Mouse (Mus musculus) left cerebral cortex, postnatal 14 days (tissue): ENCODE data around the gene Alad. TPM values are rescaled to one million over a fixed set of nuclear protein-coding genes. Genes with fewer than 3 reads are reported as not detected.

Experiments used
- DNase-seq, 2 experiments: peaks; one replicate each; pipeline ENCODE4 v3.0.0; 2021 to 2022; ENCODE audit warnings: low spot score in 2 of 2, mixed read lengths in 1 of 2
- intact Hi-C: fragments of 180-260 bp; cut with DNase I; formaldehyde crosslinking; loops from one replicate; pipeline ENCODE4 v1.15.1; 2025
- total RNA-seq, 2 experiments: library from RNA; stranded (reverse); gene quantifications; 2 replicates each; pipeline ENCODE4 v1.2.3; 2021

The Alad gene
- total RNA-seq, 2 experiments from 2014 or later: 22.2 to 25.4 TPM

DNA sequence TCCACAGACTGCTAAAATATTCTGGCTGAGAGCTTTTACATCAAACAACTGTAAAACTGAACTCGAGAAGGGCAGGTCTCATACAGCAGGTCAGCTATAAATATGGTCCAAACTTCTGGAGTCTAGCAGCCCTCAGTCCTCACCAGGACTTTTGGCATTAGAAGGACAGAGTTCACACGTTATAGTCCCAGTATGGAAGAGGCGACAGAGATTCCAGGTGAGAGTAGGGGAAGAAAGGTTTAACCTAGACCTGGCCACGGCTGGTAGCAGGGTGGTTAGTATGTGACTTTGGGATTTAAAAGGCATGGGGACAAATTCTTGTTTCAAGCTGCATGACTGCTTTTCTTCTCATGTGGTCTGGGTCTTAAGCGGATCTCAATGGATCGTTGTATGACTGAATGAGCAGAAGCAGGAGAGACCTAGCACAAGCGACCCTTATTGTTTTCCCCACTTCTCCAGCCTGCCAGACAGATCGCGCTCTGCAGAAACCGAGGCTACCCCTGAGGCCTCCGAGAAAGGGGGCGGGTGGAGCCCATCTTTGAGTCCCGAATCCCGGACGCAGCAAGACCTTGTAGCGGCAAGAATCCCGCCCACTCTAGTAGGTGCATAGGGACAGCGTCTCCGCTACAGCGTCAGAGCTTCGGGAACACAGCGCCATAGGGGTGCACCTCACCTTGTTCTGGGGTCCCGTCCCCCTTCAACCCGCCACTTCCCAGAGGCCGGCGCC lies 433 bp downstream of the Alad start:
- DNase-seq: peak in 1 of 2 experiments; percentile 39
- intact Hi-C loops: no loop called here

DNA sequence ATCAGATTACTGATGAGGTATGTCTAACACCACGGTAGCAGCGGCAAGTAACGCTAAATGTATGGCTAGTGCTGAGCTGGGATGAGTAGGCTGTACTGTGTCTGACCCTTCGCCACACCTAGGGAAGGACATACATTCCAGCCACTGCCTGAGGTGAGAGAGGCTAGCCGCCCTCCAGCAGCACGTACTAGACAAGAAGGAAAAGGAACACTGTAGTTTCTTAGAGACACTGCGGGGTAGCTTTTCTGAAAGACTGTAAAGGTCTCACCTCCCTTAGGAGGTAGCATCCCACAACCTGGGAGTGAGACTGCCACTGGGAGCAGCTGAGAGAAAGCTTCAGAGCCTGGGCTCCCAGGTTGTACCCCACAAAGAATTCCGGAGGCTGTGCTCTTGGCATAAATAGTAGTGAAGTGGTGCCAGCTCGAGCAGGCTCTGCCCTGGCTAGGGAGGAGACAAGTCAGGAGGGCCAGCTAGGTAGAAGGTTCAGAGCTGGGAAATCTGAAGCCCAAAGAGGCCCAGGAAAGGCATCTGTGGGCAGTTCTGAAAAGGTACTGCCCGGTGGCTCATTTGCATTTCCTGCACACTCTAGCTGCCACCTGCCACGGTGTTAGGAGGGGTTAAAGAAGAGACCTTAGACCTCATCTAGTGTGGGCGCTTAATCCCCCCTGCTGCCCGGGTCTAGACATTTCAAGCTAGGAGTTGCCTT lies 1.1 kb downstream of the Alad start:
- intact Hi-C loops: no loop called here
- DNase-seq: no peak

DNA sequence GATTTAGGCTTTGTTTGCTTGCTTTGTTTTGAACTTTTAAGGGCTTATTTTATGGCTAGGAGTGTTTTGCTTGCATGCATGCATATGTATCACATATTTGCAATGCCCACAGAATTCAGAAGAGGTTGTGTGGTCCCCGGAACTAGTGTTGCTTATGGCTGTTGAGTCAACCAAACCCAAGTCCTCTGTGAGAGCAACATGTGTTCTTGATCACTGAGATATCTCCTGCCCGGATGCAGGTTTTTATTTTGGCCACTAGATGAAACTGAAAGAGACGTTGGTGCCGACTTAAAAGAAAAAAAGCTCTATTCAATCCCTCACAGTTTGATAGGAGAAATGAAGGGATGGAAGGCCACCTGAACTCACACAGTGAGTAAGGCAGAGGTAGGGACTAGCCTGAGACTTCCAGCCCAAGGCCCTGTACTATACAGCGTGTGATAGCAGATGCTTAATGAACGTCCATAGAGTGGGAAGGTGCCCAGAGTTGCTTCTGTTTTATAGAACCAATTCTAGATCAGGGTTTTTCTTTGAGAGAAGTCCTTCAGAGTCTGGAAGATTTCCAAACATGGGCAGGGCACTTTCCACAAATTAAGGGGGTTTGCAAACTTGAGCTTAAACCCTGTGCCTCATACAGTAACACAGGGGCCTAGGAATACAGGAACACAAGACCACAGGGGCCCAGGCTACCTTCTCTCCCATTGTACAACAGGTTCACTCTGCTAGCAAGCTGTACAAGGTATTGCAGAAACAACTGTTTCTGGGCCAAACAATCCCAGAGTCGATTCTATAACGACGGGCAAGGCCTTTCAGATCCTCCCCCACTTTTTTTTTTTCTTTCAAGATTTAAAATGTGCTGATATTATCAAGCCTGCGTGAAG lies 1.9 kb downstream of the Alad start:
- intact Hi-C loops: no loop called here
- DNase-seq: no peak

DNA sequence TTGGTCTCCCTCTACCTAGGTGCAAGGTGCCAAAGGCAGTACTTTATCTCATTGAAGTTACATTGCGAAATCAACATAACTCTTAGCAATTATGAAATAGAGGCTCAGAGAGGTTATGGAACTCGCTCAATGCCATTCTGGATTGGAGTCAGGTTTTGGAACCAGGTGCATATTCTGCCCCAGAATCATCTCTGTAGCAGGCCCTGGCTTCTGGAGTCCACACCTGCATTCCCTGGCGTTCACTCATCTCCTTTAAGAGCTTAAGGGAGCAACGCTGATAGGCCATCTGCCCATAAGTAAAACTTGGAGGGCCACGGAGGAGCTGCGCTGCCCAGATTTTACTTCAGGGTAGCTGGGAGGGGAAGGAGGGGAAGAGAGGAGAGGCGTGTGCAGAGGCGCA lies 2.7 kb downstream of the Alad start:
- intact Hi-C loops: no loop called here
- no peak for DNase-seq

DNA sequence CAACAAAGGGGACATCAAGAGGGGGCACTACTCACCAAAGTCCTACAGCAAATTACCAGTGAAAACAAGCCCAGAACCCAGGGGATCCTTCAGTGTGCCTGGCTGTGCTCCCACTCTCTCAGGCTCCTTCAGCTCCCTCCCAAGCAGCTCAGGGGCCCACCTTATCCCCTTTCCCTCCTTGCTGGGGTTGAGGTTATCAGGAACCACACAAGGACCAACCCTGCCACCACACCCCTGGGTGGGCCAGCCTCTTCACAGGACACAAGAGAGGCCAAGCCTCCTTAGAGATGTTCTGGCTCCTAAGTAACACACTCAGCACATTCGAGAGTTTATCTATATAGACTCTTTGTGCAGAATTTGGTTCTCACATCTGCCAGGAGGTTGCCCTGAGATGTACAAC lies 3.1 kb downstream of the Alad start:
- DNase-seq: no peak
- intact Hi-C loops: no loop called here

DNA sequence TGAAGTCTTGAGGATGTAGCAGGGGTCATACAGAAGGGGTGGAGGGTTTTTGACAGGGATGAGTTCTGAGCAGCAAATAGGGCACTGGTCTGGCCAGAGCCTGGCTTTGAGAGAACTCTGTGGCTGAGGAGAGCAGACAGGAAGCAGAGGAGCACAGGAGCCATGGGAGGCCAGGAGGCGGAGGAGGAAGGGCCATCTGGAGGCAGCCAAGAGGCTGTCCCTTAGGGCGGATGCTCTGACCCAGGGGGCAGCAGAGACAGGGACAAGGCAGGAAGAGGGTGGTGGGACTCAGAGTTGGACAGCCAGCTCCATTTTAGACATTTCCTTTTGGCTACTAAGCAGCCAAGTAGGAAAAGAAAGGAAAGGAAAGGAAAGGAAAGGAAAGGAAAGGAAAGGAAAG lies 3.6 kb downstream of the Alad start:
- intact Hi-C loops: no loop called here
- no peak for DNase-seq

DNA sequence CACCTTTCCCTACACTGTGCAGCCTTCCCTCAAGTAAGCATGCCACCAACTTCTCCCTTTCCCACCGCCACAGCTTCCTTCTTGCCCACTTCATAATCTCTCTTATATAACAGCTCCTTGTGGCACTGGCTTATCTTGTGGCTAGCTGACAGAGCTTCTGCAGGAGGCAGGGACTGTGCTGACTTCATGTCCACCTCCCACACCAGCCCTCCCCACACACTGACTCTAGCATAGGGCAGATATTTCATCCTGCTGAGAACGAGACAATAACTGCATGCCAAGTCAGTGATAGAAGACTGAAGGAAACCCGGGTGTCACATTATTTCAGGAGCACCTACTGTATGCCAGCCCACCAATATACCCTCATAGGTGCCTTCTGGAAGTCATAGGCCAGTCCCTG lies 4.2 kb downstream of the Alad start:
- intact Hi-C loops: no loop called here
- no peak for DNase-seq

DNA sequence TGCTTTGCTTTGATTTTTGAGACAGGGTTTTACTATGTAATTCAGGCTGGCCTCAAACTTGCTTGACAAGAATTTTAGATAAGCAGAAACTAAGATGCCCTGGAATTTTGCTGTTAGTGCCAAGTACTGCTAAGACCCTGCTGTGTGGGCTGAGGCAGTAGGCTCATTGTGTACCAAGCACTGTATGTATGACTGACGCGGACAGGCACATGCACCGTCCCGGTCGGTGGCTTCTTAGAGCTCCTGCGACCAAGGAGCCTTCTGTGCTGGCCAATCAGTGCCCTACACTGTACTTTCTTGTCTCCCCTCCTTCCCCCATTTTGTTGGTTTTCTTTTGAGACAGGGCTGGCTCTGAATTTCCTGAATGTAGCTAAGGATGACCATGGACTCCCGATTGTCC lies 4.7 kb downstream of the Alad start:
- intact Hi-C loops: no loop called here
- DNase-seq: no peak

DNA sequence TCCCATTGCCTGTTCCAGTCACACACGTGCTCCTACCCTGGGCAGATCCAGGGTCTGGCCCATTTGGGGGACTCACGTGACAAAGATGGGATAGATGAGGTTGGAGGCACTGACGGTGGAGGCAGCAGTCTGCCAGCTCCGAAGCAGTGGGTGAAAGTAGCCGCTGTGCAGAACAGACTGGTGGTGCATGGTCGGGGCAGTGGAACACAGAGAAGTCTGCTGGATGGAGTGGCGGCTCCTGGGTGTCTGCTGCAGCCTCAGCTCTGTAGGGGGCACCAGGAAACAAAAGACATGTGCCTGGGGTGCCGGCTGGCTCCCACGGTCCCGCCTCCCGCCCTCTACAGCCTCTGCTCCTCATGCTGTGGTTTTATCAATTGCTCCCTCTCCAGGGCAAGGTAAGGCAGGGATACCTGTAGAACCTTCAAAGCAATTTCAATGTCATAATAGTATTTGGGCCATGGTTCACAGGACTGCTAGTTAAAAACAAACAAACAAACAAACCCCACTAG lies 5.7 kb downstream of the Alad start:
- no peak for DNase-seq
- intact Hi-C loops: no loop called here

DNA sequence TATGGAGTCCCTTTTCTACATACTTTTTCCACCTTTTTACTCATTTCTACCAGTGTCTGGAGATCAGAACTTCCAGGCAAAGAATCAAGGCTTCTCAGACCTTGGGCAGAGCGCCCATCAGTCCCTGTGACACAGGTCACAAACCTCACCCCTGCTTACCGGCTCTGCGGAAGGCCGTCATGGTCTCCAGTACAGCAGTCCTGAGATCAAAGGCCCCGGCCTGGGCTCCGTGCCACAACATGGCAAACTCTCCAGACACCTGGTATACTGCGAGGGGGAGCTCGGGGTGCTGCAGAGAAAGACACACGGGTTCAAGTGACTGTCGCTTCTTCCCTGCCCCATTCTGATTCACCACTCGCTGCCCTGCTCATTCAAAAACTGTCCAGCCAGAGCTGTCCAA lies 9.8 kb downstream of the Alad start:
- intact Hi-C loops: no loop called here
- no peak for DNase-seq

DNA sequence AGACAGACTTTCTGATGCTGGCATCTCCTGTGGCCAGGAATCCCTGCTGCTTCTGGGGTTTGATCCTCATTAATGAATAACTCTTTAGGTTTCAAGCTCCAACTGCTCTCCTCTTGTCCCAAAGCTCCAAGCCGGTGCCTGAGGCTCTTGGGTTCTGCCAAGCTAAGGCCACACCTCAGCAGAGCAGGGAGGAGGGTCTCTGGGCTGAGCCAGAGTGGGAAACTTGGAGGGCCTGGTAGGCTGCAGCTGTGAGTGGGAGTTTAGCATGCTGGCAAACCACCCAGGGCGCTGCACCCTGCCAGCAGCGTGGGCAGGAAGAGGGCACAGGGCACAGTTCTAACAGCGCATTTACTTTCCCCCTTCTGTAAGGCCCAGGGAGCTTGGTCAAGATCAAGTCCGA lies 10.9 kb downstream of the Alad start:
- intact Hi-C loops: no loop called here
- no peak for DNase-seq

DNA sequence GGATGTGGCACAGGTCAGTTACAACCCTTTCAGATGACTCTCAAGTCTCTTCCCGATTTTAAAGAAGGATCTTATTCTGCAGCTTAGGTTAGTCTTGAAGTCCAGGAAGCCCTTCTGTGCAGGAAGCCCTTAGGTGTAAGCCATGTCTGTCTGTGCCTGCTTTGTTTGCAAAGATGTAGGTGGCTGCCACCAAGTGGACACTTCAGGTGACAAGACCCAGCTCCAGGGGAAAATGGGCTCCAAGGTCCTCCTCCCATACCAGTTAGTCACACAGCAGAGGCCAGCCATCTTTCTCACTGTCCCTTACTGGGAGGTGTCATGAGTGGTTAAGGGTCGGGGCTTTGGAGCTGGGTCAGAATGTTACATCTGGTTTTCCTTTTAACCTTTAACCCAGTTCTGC lies 12.9 kb downstream of the Alad start:
- no peak for DNase-seq
- intact Hi-C loops: no loop called here

DNA sequence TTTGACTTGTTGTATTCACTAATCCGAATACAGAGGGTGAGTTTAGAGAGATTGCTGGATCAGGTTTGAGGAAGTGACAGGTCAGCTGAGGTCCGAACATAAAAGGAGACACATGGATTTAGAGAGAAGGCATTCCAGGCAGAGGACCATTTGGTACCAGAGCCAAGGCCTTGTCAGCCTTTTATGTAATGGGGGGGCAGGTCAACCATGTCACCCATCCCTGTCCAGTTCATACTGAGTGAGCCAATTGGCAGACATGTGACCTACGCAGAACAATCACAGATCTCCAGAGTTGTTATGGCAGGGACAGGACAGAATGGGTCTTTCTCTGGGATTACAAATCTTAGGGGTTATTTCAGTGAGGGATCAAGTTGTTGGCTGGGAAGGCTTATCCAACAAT lies 13.7 kb downstream of the Alad start:
- DNase-seq: no peak
- intact Hi-C loops: no loop called here

DNA sequence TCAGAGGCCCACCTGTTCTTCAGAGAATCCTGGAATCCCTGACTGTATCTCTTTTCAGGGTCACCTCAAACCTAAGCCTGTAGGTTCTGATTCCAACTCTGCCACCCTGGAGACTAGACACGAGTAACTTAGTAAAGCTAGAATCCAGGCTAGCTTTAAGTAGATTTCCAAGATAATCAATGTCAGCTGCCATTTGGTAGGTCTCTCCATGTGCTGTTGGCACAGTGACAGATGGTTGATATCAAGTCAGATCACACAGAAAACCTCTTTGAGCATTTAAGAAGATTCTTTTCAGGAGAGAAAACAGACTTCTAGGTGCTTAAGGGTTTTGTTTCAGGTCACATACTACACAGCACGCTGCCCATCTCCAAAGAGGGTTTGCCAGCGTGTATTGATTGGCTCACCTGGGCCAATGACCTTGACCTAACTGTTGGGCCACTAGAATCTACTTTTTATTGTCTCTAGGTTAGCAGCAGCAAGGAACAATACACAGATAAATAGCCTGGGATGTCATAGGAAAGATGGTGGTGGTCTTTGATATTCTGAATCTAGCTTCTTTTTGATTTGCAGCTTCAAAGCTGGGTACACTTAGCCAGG lies 16.2 kb downstream of the Alad start, which contains the start of gene Hdhd3:
TSS of gene Hdhd3 (minus strand) at position 94 of the 597 bp plus-strand sequence.
- no peak for DNase-seq
- intact Hi-C loops: loop anchor here (5.0 kb wide), 1 partner anchor 46 kb away; no protein-coding TSS in a partner anchor

DNA sequence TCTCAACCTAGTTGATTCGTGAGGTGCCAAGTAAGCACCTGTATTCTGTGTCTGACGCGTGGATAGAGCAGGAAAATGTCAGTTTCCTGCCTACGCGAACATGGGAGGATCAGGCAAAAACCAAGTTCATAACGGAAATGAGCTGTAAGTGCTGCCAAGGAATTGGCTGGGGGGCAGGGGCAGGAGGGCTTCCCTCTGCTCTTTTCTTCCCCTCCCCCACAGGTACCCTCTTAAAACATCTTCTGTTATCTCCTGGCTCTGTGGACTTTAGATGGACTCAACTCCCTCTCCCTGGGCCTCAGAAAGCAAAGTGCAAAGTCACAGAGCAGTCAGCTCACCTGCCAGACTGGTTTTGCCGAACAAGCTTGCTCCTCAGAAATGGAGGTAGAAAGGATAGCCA lies 16.7 kb downstream of the Alad start:
- intact Hi-C loops: loop anchor here (5.0 kb wide), 1 partner anchor 46 kb away; no protein-coding TSS in a partner anchor
- DNase-seq: no peak

DNA sequence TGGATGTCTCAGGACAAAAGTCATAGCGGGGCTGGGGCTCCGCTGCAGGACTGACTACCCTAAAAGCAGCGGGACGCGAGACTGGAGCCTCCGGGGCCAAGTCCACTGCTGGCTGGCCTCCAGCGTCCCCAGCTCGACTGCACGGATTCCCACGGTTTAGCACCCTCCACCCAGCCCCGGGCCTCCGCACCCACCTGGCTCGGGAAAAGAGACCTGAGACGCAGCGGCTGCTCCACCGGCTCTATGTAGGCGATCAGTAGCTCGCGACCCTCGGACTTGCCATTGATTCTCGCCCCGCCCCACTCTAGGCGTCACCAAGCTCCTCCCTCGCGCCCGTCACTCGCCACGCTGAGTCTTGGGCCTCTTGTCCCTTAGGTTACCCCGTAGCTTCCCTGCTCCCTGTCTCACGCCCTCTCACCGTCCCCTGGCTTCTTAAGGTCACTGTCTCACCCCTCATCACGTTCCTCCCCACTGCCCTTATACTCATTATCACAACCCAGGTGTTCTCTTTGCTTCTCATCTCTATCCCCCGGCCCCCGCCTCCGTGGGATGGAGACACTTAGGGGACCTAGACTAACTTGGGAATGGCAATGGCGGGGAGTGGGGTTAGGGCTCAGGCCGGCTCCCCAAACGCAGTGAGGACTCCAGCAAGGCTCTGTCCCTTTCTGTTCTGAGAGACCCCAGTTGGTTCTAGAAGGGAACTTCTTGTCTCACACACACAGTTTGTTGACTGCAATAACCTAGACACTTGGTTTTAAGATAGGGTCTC lies 17.6 kb downstream of the Alad start:
- intact Hi-C loops: loop anchor here (5.0 kb wide), 1 partner anchor 45 kb away; no protein-coding TSS in a partner anchor
- peak; percentile 80 to 88 for DNase-seq

DNA sequence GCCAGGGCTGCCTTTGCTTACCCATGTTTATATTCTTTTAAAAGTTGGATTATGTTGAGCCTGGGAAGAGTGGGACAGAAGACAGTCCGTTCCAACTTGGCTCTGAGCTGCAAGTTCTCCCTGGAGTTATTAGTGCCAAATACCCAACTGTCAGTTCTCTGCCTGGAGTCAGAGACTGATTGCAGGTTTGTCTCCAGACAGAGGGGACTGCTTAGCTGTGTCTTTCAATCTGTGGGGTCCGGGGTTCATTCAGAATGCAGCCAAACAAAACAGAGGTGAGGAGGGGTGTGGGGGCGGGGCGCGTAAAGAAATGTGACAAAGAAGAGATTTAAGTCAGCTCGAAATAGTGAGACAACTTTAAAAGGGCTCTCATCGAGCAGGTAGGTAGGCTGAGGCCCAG lies 18.2 kb downstream of the Alad start:
- intact Hi-C loops: loop anchor here (5.0 kb wide), 1 partner anchor 44 kb away; no protein-coding TSS in a partner anchor

DNA sequence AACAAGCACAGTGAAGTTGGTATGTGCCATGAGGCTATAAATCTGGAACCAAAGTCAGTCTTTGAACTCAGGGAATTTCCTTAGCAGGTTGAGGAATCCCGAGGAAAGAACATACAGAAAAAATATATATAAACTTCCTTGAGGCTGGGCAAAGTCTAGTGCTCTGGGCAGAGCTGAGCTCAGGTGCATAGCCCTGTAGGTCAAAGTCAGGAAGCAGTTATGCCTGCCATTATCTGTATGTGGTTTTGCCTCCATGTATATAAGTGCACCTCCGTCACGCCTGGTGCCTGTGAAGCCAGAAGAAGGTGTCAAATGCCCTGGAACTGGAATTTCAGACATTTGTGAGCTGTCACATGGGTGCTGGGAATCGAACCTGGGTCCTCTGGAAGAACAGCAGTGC lies 18.9 kb downstream of the Alad start:
- DNase-seq: no peak
- intact Hi-C loops: loop anchor here (5.0 kb wide), 1 partner anchor 43 kb away; no protein-coding TSS in a partner anchor

More for the DNA sequence above, 18.2 kb downstream of the Alad start:
- no peak for DNase-seq

DNA sequence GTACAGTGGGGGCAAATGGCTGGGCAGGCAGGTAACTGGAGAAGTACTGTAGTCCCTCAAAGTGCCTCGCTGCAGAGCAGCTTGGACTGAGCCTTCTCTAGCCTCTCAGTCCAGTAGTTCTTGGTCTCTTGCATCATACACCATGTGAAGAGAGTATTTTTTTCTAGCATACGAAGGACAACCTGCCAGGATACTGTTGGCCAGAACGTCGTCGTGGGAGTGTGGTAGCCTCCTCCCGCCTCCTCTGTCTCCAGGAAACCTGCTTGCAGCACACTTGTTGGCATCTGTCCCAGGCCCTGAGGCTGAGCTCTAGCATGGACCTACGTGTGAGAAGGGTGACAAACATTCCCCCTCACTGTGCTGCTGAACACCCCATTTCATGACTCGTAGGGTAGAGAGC lies 22.9 kb downstream of the Alad start:
- DNase-seq: peak; percentile 69 to 85
- intact Hi-C loops: no loop called here
